Mouse (Mus musculus) embryonic fibroblast, embryonic 13.5 days (primary cell): ENCODE measurements around the gene Lzts3. TPM values are rescaled to one million over a fixed set of nuclear protein-coding genes. Genes with fewer than 3 reads are reported as not detected.
A peak's percentile ranks its signal among the peaks of the same experiment; 100 is the strongest.
"Not testable (repeated sequence)": the region's sequence is repeated elsewhere in the genome, so short reads cannot be mapped to it uniquely, and the experiment has no call there.

ENCODE experiments used
- H3K27ac ChIP-seq: 2 replicates; pipeline ENCODE4 v1.5.1; 2012; ENCODE audit warnings: low read length, control low read depth, inconsistent platforms; ENCODE audit not compliant: insufficient read depth
- H3K4me1 ChIP-seq: 2 replicates; pipeline ENCODE4 v1.6.1; 2011; ENCODE audit warnings: low read length; ENCODE audit not compliant: control insufficient read depth, insufficient read depth
- H3K4me3 ChIP-seq: 2 replicates; pipeline ENCODE4 v1.5.1; 2011; ENCODE audit warnings: mild to moderate bottlenecking, control low read depth, low read length; ENCODE audit not compliant: insufficient read depth
- CTCF ChIP-seq: IDR thresholded peaks from 2 replicates; pipeline ENCODE4 v1.5.1; 2011; ENCODE audit warnings: mild to moderate bottlenecking, control low read depth, low read length, moderate library complexity, borderline replicate concordance; ENCODE audit not compliant: insufficient read depth
- POLR2A ChIP-seq: IDR thresholded peaks from 2 replicates; pipeline ENCODE4 v1.6.1; 2011; ENCODE audit warnings: low read depth, mild to moderate bottlenecking, control low read depth, low read length, moderate library complexity
- polyA plus RNA-seq: library from polyadenylated mRNA; stranded (reverse); fragments of >200 nt; gene quantifications from 2 replicates; pipeline ENCODE4 v1.2.4, GENCODE M21; 2011; ENCODE audit warnings: low read depth; ENCODE audit not compliant: missing spikeins, insufficient read length

Gene Lzts3
- polyA plus RNA-seq, 1 experiment = 5.1 TPM

DNA sequence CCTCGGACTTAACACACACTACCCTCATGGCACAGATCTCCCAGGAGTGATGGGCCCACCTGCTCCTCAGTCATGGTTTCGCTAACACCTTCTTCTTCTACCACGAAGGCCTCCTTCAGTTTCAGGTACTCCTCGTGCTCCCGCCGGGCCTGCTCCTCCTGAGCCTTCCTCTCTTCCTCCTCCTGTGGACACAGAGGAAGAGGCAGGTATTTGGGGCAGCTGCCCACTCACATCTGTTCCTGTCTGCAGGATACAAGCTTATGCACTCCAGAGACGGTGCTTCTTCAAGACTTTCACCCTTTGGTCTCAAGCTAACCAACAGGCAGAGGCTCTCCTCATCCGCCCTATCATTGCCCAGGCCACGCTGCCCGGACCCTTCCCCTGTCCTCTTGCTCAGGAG lies 15.9 kb upstream of the Lzts3 start:
- TF ChIP-seq POLR2A (no peak), CTCF (no peak)
- H3K4me1 ChIP-seq = peaks cover 3% of the 10 kb centered on the region; the same call in 1 of the 2 replicates
- no peak overlapping the region for H3K4me3 ChIP-seq
- no peak overlapping the region for H3K27ac ChIP-seq

DNA sequence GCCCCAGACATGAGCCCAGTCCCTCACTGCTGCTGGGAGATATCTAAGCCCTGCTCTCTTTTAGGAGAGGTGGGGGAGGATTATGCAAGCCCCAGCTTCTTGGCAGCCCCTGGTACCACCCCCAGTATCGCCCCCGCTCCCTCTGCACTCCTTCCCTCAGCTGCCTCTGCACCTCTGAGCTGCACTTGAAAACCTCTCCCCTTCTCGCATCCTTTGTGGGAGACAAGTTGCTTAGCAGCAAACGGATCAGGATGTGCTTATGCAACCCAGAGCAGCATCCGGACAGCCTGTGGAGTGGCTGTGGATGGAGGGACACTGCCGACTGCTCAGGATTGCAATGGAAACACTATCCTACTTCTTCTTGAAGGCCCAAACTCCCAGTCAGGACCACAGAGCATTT lies 14.9 kb upstream of the Lzts3 start:
- TF ChIP-seq POLR2A (no peak), CTCF (no peak)
- Histone ChIP-seq H3K27ac (no peak overlapping the region), H3K4me1 (no peaks in the 10 kb centered on the region), H3K4me3 (no peak overlapping the region)

DNA sequence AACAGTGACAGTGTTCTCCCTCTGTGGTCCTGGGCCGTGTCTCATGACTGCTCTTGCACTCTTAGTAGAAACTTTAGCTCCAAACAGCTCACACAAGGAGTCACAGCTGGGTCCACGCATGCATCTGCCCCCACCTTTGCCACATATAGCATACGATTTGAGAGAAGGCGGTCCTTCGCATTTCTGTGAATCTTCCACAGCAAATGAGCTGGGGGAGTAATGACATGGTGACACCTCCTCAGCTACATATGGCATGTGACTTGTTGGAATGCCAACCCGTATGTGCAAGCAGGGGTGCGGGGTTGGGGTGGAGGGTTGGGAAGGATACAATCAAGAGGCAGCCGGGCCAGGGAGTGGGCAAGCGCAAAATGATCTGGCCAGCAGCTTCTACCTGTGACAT lies 13.9 kb upstream of the Lzts3 start:
- TF ChIP-seq CTCF (no peak), POLR2A (no peak)
- no peak overlapping the region for H3K27ac ChIP-seq
- H3K4me3 ChIP-seq = no peak overlapping the region
- no peaks in the 10 kb centered on the region for H3K4me1 ChIP-seq

DNA sequence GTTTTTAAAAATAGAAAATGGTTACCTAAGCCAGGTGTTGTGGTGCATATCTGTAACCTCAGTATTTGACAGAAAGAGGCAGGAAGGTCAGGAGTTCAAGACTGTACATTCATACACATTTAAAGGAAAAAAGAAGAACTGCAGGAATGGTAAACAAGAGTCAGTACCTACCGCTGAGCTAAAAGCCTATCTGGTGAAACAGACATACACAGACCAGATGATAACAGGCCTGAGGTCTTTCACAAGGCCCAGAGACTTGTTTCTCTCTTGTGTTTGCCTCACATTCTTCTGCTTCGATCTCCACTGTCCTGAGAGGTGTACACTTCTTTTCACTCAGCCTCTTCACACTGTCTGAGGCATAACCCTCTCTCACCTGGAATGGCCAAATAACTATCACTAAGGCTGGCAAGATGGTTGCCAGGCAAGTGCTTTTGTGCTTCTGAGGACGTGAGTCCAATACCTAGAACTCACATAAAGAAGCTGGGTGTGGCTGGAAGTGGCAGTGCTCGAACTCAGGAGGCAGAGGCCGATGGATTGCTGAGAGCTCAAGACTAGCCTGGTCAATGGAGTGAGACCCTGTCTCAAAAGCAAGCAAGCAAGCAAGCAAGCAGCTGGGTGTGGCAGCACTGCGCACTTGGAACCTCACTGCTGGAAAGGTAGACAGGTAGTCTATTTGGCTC lies 13.2 kb upstream of the Lzts3 start:
- Histone ChIP-seq H3K27ac (no peak overlapping the region), H3K4me1 (no peaks in the 10 kb centered on the region), H3K4me3 (no peak overlapping the region)
- TF ChIP-seq CTCF (no peak), POLR2A (no peak)

DNA sequence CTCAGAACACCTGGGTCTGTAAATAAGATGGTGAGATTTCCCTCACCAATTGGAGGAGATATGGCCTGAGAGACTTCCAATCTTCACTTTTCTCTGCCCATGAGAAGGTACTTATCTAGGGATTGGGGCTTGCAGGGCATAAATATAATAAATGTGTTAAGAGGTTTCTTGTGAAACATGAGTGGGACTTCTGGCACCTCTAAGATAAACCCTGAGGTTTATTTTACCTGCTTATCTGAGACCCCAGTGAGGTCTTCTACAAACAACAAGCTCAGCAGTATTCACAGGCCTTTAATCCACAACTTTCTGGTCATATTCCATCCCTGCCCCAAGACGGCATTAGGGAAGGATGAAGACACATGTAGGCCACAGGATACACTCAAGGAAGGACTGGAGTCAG lies 11.2 kb upstream of the Lzts3 start:
- TF ChIP-seq CTCF (no peak), POLR2A (no peak)
- Histone ChIP-seq H3K4me3 (no peak overlapping the region), H3K4me1 (no peaks in the 10 kb centered on the region), H3K27ac (no peak overlapping the region)

DNA sequence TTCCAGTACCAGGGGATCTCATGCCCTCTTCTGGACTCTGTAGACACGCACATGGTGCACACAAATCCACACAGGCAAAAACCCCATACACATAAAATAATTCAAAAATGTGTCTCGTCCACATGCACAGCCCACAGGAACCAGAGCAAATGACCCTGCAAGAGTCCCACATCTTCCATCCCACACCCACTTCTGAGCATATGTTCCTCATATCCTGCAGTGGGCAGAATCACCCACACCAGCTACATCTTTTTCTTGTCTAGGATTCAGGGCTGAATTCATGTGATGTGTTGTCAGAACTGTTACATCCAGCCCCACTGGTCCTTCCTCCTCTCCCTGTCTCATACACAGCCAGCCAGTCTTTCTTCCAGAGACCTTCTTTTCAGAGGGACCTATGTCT lies 10.7 kb upstream of the Lzts3 start:
- Histone ChIP-seq H3K4me3 (no peak overlapping the region), H3K4me1 (no peaks in the 10 kb centered on the region), H3K27ac (no peak overlapping the region)
- TF ChIP-seq POLR2A (no peak), CTCF (no peak)

DNA sequence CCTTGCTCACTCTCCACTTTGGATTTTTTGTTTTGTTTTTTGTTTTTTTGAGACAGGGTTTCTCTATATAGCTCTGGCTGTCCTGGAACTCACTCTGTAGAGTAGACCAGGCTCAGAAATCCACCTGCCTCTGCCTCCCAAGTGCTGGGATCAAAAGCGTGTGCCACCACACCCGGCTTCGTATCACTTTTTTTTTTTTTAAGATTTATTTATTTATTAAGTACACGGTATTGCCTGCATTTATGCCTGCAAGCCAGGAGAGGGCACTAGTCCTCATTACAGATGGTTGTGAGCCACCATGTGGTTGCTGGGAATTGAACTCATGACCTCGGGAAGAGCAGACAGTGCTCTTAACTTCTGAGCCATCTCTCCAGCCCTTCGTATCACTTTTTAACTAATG lies 6.4 kb upstream of the Lzts3 start:
- not testable (repeated sequence) for H3K4me3 ChIP-seq, H3K27ac ChIP-seq, H3K4me1 ChIP-seq

DNA sequence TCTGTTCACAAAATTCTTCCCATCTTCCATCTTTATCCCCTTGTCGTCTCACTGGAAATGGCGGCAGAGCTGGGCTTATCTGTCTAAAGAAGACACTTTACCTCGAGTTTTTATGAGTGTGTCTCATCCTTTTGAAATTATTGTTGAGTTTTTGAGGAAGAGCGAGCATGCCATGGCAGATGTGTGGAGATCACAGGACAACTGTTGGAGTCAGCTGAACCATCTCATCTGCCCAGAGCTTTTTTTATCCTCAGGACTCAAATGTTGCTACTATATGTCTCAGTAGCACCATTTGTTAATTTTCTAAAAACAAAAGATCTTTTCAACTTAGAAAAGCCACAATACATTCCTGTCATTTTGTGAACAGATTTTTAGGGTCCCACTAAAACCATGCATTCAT lies 2.6 kb upstream of the Lzts3 start:
- H3K4me1 ChIP-seq = peaks cover 2% of the 10 kb centered on the region; the same call in 1 of the 2 replicates
- H3K4me3 ChIP-seq = no peak overlapping the region
- no peak overlapping the region for H3K27ac ChIP-seq
- TF ChIP-seq POLR2A = no peak
- no peak for TF ChIP-seq CTCF

DNA sequence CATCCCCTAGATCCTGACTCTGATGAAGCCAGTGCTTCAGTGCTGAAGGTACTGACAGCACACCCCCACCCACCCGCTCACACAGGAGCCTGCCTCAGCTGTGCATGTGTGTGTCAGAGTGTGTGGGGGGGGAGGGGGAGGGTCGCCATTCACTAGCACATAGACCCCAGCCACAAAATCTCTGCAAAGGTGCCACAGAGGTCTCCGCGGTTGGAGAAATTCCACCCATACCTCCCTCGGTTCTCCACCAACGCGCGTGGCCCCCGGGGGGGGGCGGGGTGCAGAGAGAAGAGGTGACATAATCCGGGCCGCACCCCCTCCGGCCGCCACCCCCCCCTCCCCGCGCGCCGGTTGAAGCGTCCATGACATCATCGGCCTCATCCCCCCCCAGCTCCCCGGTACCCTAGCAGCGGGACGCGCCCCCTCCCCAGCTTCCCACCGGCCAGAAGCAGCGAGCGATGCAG lies 374 bp downstream of the Lzts3 start:
- Histone ChIP-seq H3K27ac (no peak overlapping the region), H3K4me1 (peaks cover 2% of the 10 kb centered on the region; the same call in 1 of the 2 replicates), H3K4me3 (peak overlapping the region; percentile 71)
- TF ChIP-seq CTCF = no peak
- TF ChIP-seq POLR2A = no peak

DNA sequence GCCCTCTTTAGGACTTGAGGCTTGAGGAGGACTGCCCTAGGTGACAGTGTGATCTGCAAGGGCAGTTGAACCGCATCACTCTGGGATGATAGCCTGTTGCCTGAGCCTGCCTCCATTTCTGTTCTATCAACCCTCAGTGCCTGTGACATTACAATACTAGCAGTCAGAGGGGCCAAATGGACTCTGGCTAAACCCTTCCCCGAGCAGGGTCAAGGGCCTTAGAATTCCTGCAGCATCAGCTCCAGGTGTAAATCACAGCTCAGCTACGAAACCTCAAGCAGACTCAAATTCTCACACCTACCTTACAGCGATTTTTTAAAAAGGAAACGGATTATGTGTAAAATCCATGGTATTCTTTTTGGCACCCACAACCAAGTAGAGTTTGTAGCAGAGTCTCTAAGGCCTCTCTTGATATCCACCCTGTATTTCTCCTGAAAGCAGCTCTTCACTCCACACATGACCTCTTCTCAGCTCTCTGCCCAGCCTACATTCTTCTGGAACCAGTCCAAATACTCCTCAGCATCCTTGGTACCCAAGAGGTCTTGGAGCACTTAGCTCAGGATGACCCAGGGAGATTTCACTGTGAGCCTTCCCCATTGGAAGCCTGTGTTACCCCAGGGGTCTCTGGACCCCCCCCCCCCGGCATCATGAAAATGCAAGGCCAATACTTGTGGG lies 1.1 kb downstream of the Lzts3 start:
- H3K4me3 ChIP-seq = no peak overlapping the region
- H3K4me1 ChIP-seq = peaks cover 2% of the 10 kb centered on the region; the same call in 1 of the 2 replicates
- TF ChIP-seq POLR2A (no peak), CTCF (no peak)
- no peak overlapping the region for H3K27ac ChIP-seq

DNA sequence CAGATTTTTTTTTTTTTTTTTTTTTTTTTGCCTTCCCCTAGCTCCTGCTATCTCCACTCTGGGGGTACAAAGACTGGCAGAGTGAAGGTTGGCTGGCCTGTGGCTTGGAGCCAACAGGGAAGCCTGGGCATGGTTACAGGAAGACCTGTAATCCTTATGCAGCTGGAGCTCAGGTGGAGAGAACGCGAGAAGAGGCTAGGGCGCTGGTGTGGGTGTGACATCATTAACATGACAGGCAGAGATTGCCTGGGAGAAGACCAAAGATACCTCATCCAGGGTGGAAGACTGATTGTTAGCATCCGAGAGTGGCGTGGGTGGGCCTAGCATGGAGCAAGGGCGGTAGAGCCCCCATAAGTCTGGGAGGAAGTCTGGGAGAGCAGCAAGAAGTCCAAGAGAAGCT lies 3.3 kb downstream of the Lzts3 start:
- H3K27ac ChIP-seq = no peak overlapping the region
- H3K4me3 ChIP-seq = no peak overlapping the region
- H3K4me1 ChIP-seq = peaks cover 2% of the 10 kb centered on the region; the same call in 1 of the 2 replicates
- TF ChIP-seq CTCF (no peak), POLR2A (no peak)
